Mouse (Mus musculus) ES-E14 (cell line): ENCODE results near the gene D5Ertd579e. TPM values are rescaled to one million over a fixed set of nuclear protein-coding genes. Genes with fewer than 3 reads are reported as not detected.

ENCODE experiments used
- DNase-seq: peaks from one replicate; pipeline ENCODE4 v3.0.0-alpha.2; 2013; ENCODE audit warnings: low read depth, low spot score
- H3K27ac ChIP-seq: 2 replicates; pipeline ENCODE4 v1.5.1; 2012; ENCODE audit warnings: low read depth, mild to moderate bottlenecking, low read length, moderate library complexity, mixed read lengths; ENCODE audit not compliant: poor library complexity, insufficient read depth, severe bottlenecking
- H3K36me3 ChIP-seq: 2 replicates; pipeline ENCODE4 v1.6.1; 2012; ENCODE audit warnings: mild to moderate bottlenecking, low read length, moderate library complexity, mixed read lengths; ENCODE audit not compliant: control insufficient read depth, poor library complexity, insufficient read depth, severe bottlenecking
- H3K4me1 ChIP-seq, 2 experiments: fragments of 150-350 bp in 1 of 2; sonication (generic) in 1 of 2; 2 replicates each; pipeline ENCODE4 v1.6.1; 2012; ENCODE audit warnings: low read length in 2 of 2, mild to moderate bottlenecking in 1 of 2, mixed read lengths in 1 of 2; ENCODE audit not compliant: control insufficient read depth in 2 of 2, insufficient read depth in 2 of 2, poor library complexity in 1 of 2
- H3K4me3 ChIP-seq, 2 experiments: fragments of 150-350 bp in 1 of 2; sonication (generic) in 1 of 2; 2 replicates each; pipeline ENCODE4 v1.5.1; 2012; ENCODE audit warnings: low read length in 2 of 2, low read depth in 1 of 2, mild to moderate bottlenecking in 1 of 2, mixed read lengths in 1 of 2; ENCODE audit not compliant: insufficient read depth in 1 of 2, poor library complexity in 1 of 2, severe bottlenecking in 1 of 2
- H3K9ac ChIP-seq: 2 replicates; pipeline ENCODE4 v1.6.1; 2012; ENCODE audit warnings: low read depth, mild to moderate bottlenecking, low read length, mixed read lengths; ENCODE audit not compliant: poor library complexity, insufficient read depth, severe bottlenecking
- H3K9me3 ChIP-seq: fragments of 150-350 bp; sonication (generic); 2 replicates; pipeline ENCODE4 v1.6.1; 2012; ENCODE audit warnings: low read depth, mild to moderate bottlenecking, low read length; ENCODE audit not compliant: control insufficient read depth, insufficient read depth
- CHD2 ChIP-seq: IDR thresholded peaks from 2 replicates; pipeline ENCODE4 v1.6.1; 2014; ENCODE audit warnings: mild to moderate bottlenecking, low read depth, low read length, inconsistent platforms
- HCFC1 ChIP-seq: IDR thresholded peaks from 2 replicates; pipeline ENCODE4 v1.6.1; 2012; ENCODE audit warnings: low read length, inconsistent platforms, borderline replicate concordance; ENCODE audit not compliant: insufficient read depth
- MAFK ChIP-seq: IDR thresholded peaks from 2 replicates; pipeline ENCODE4 v1.6.1; 2014; ENCODE audit warnings: mild to moderate bottlenecking, low read depth, low read length, inconsistent platforms; ENCODE audit not compliant: insufficient read depth
- ZC3H11A ChIP-seq: IDR thresholded peaks from 2 replicates; pipeline ENCODE4 v1.6.1; 2012; ENCODE audit warnings: low read depth, mild to moderate bottlenecking, inconsistent platforms, low read length, borderline replicate concordance
- ZNF384 ChIP-seq: IDR thresholded peaks from 2 replicates; pipeline ENCODE4 v1.6.1; 2012; ENCODE audit warnings: low read depth, low read length, inconsistent platforms
- in situ Hi-C, 2 experiments: fragments of 600-800 bp; cut with MboI; formaldehyde crosslinking; loops; one replicate each; pipeline ENCODE4 v1.15.1; 2025; ENCODE audit warnings: low sequenced_read_pairs in 2 of 2, inconsistent platforms in 1 of 2; ENCODE audit not compliant: unreplicated experiment in 2 of 2
- total RNA-seq: library from RNA; depleted of rRNA; stranded (reverse); fragments of 300-350 nt; gene quantifications from 2 replicates; pipeline ENCODE4 v1.2.3, GENCODE M21; 2012; rRNA removed

Gene D5Ertd579e
- total RNA-seq, 1 experiment = 19.5 TPM

GRCm38 (mm10) chr5:36553886-36554285, 141.9 kb downstream of the D5Ertd579e start:
- Histone ChIP-seq H3K27ac (no peak overlapping the region), H3K36me3 (no peaks in the 10 kb centered on the region), H3K9ac (no peak overlapping the region), H3K4me1 (peaks cover 18 to 31% of the 10 kb centered on the region in 2 experiments), H3K4me3 (no peak overlapping the region), H3K9me3 (no peaks in the 10 kb centered on the region)
- DNase-seq = no peak
- no peak for TF ChIP-seq HCFC1
- no peak for TF ChIP-seq ZNF384
- no peak for TF ChIP-seq MAFK
- TF ChIP-seq CHD2 = no peak
- TF ChIP-seq ZC3H11A = no peak
- in situ Hi-C loops = no loop called here

GRCm38 (mm10) chr5:36553056-36553606, 142.7 kb downstream of the D5Ertd579e start:
- Histone ChIP-seq H3K4me3 (no peak overlapping the region), H3K27ac (no peak overlapping the region), H3K9ac (no peak overlapping the region), H3K9me3 (no peaks in the 10 kb centered on the region), H3K36me3 (no peaks in the 10 kb centered on the region), H3K4me1 (peaks cover 18 to 34% of the 10 kb centered on the region in 2 experiments)
- in situ Hi-C loops = no loop called here
- TF ChIP-seq ZNF384 (no peak), HCFC1 (no peak), MAFK (no peak), ZC3H11A (no peak), CHD2 (no peak)
- DNase-seq = no peak

GRCm38 (mm10) chr5:36552391-36552790, 143.4 kb downstream of the D5Ertd579e start:
- Histone ChIP-seq H3K9me3 (no peaks in the 10 kb centered on the region), H3K9ac (no peak overlapping the region), H3K4me1 (peaks cover 18 to 34% of the 10 kb centered on the region in 2 experiments), H3K4me3 (no peak overlapping the region), H3K27ac (no peak overlapping the region), H3K36me3 (no peaks in the 10 kb centered on the region)
- DNase-seq = no peak
- in situ Hi-C loops = no loop called here
- no peak for TF ChIP-seq CHD2
- no peak for TF ChIP-seq MAFK
- no peak for TF ChIP-seq HCFC1
- TF ChIP-seq ZC3H11A = no peak
- no peak for TF ChIP-seq ZNF384

Other genes starting within 250 kb of the D5Ertd579e start
- gene Grpel1, start 231.0 kb downstream of the D5Ertd579e start, total RNA-seq = 40.3 and 45.0 TPM in 2 replicates
- 4.4 and 6.9 TPM in 2 replicates for gene Tada2b, start 211.7 kb downstream of the D5Ertd579e start, total RNA-seq
- gene Ccdc96, start 211.4 kb downstream of the D5Ertd579e start, total RNA-seq = 0.42 and 1.0 TPM in 2 replicates
- gene Tbc1d14, start 102.7 kb downstream of the D5Ertd579e start, total RNA-seq = 12.5 and 17.6 TPM in 2 replicates
- gene Bloc1s4, start 52.6 kb upstream of the D5Ertd579e start, total RNA-seq = 18.3 and 19.1 TPM in 2 replicates
- 147 and 238 TPM in 2 replicates for gene Mrfap1, start 100.7 kb upstream of the D5Ertd579e start, total RNA-seq
- 11.6 and 15.1 TPM in 2 replicates for gene Man2b2, start 134.6 kb upstream of the D5Ertd579e start, total RNA-seq
- gene Ppp2r2c, start 172.5 kb upstream of the D5Ertd579e start, total RNA-seq = 7.3 and 8.1 TPM in 2 replicates